Mouse (Mus musculus) lung, embryonic 15.5 days (tissue): ENCODE results near the gene Fam229a. TPM values are rescaled to one million over a fixed set of nuclear protein-coding genes. Genes with fewer than 3 reads are reported as not detected.

Source experiments
- ATAC-seq: fragments of 200-750 bp; cut with Nextera tagmentation; 2 replicates; pipeline ENCODE4 v1.8.0; 2017; ENCODE audit warnings: moderate number of reproducible peaks, borderline replicate concordance; ENCODE audit not compliant: low FRiP score, low TSS enrichment; ENCODE audit errors: extremely low read depth
- H3K27ac ChIP-seq: fragments of 300-500 bp; sonication (generic); 2 replicates; pipeline ENCODE4 v1.5.1; 2015; ENCODE audit warnings: moderate library complexity, mild to moderate bottlenecking, inconsistent platforms
- H3K27me3 ChIP-seq: fragments of 300-500 bp; sonication (generic); 2 replicates; pipeline ENCODE4 v1.6.1; 2015; ENCODE audit warnings: inconsistent platforms
- H3K36me3 ChIP-seq: fragments of 300-500 bp; sonication (generic); 2 replicates; pipeline ENCODE4 v1.6.1; 2015; ENCODE audit warnings: inconsistent platforms
- H3K4me1 ChIP-seq: fragments of 300-500 bp; sonication (generic); 2 replicates; pipeline ENCODE4 v1.6.1; 2015; ENCODE audit warnings: inconsistent platforms
- H3K4me2 ChIP-seq: fragments of 300-500 bp; sonication (generic); 2 replicates; pipeline ENCODE4 v1.6.1; 2015; ENCODE audit warnings: inconsistent platforms, mild to moderate bottlenecking, moderate library complexity
- H3K4me3 ChIP-seq: fragments of 300-500 bp; sonication (generic); 2 replicates; pipeline ENCODE4 v1.5.1; 2015; ENCODE audit warnings: mild to moderate bottlenecking, inconsistent platforms
- H3K9ac ChIP-seq: fragments of 300-500 bp; sonication (generic); 2 replicates; pipeline ENCODE4 v1.6.1; 2015; ENCODE audit warnings: inconsistent platforms
- H3K9me3 ChIP-seq: fragments of 300-500 bp; sonication (generic); 2 replicates; pipeline ENCODE4 v1.6.1; 2016; ENCODE audit warnings: inconsistent platforms
- WGBS: fragments of 180-500 bp; shearing (Covaris S2); methylation state at CpG from one replicate; pipeline ENCODE4 v1.1.7; 2015; 5-methylcytosine and 5-hydroxymethylcytosine counted together
- polyA plus RNA-seq: library from polyadenylated mRNA; unstranded; fragments of >200 nt; fragmentation: Nextera tagmentation; extraction: Ambion mirVana; gene quantifications from 2 replicates; pipeline ENCODE4 v1.2.1, GENCODE M21; 2015

Gene Fam229a
- polyA plus RNA-seq, 1 experiment from 2014 or later: not detected

- Histone ChIP-seq H3K4me2 (peak overlapping the region; percentile 78), H3K27ac (peak overlapping the region; percentile 94), H3K4me3 (peak overlapping the region; percentile 63), H3K9me3 (no peaks in the 10 kb centered on the region), H3K36me3 (no peaks in the 10 kb centered on the region), H3K4me1 (peaks cover 46% of the 10 kb centered on the region), H3K27me3 (no peaks in the 10 kb centered on the region), H3K9ac (no peak overlapping the region)
- 79% methylated on average over 8 of the region's 8 CpGs for WGBS
- ATAC-seq: no peak
Observed at GRCm38 (mm10) chr4:129500017-129500416, 9.0 kb downstream of the Fam229a start.

- H3K36me3 ChIP-seq: no peaks in the 10 kb centered on the region
- peak overlapping the region; percentile 94 for H3K27ac ChIP-seq
- peak overlapping the region; percentile 63 for H3K9ac ChIP-seq
- peak overlapping the region; percentile 63 for H3K4me3 ChIP-seq
- H3K4me1 ChIP-seq: peaks cover 42% of the 10 kb centered on the region
- ATAC-seq: peak; percentile 90
- H3K27me3 ChIP-seq: no peaks in the 10 kb centered on the region
- no peaks in the 10 kb centered on the region for H3K9me3 ChIP-seq
- WGBS: 1% methylated on average over 49 of the region's 49 CpGs
- peak overlapping the region; percentile 78 for H3K4me2 ChIP-seq
Observed at GRCm38 (mm10) chr4:129500607-129501566, 9.9 kb downstream of the Fam229a start.

GRCm38 (mm10) chr4:129502327-129502888, 11.4 kb downstream of the Fam229a start:
- no peak overlapping the region for H3K4me2 ChIP-seq

GRCm38 (mm10) chr4:129502901-129503444, 12.0 kb downstream of the Fam229a start:
- no peak overlapping the region for H3K4me2 ChIP-seq
- peaks cover 27% of the 10 kb centered on the region for H3K4me1 ChIP-seq
- WGBS: 55% methylated on average over 11 of the region's 11 CpGs
- no peaks in the 10 kb centered on the region for H3K36me3 ChIP-seq
- no peak for ATAC-seq
- H3K4me3 ChIP-seq: no peak overlapping the region
- H3K9ac ChIP-seq: no peak overlapping the region
- H3K27me3 ChIP-seq: no peaks in the 10 kb centered on the region
- H3K9me3 ChIP-seq: no peaks in the 10 kb centered on the region
- 0 out of 2 replicates have a peak overlapping the region, but pooled peaks have one; percentile 9 for H3K27ac ChIP-seq

More at GRCm38 (mm10) chr4:129502327-129502888, 11.4 kb downstream of the Fam229a start:
- Histone ChIP-seq H3K36me3 (no peaks in the 10 kb centered on the region), H3K9me3 (no peaks in the 10 kb centered on the region), H3K4me3 (no peak overlapping the region), H3K9ac (no peak overlapping the region), H3K4me1 (peaks cover 29% of the 10 kb centered on the region), H3K27ac (peak overlapping the region; percentile 9; the same call in 1 of the 2 replicates), H3K27me3 (no peaks in the 10 kb centered on the region)
- 43% methylated on average over 9 of the region's 9 CpGs for WGBS
- ATAC-seq: no peak

- no peak overlapping the region for H3K9ac ChIP-seq
- 78% methylated on average over 3 of the region's 3 CpGs for WGBS
- H3K9me3 ChIP-seq: no peaks in the 10 kb centered on the region
- H3K36me3 ChIP-seq: no peaks in the 10 kb centered on the region
- no peak overlapping the region for H3K4me3 ChIP-seq
- no peak overlapping the region for H3K27ac ChIP-seq
- ATAC-seq: no peak
- H3K4me2 ChIP-seq: no peak overlapping the region
- peaks cover 32% of the 10 kb centered on the region for H3K4me1 ChIP-seq
- no peaks in the 10 kb centered on the region for H3K27me3 ChIP-seq
Observed at GRCm38 (mm10) chr4:129505511-129505910, 14.5 kb downstream of the Fam229a start.

GRCm38 (mm10) chr4:129507434-129508236, 16.6 kb downstream of the Fam229a start:
- Histone ChIP-seq H3K36me3 (no peaks in the 10 kb centered on the region), H3K4me1 (peaks cover 37% of the 10 kb centered on the region), H3K9me3 (no peaks in the 10 kb centered on the region), H3K4me2 (no peak overlapping the region), H3K4me3 (no peak overlapping the region), H3K9ac (no peak overlapping the region), H3K27ac (no peak overlapping the region), H3K27me3 (no peaks in the 10 kb centered on the region)
- no peak for ATAC-seq
- WGBS: 56% methylated on average over 9 of the region's 10 CpGs

- WGBS: 55% methylated on average over 3 of the region's 3 CpGs
- no peak for ATAC-seq
- Histone ChIP-seq H3K9me3 (no peaks in the 10 kb centered on the region), H3K4me1 (peaks cover 35% of the 10 kb centered on the region), H3K4me3 (no peak overlapping the region), H3K27me3 (no peaks in the 10 kb centered on the region), H3K27ac (no peak overlapping the region), H3K4me2 (no peak overlapping the region), H3K9ac (no peak overlapping the region), H3K36me3 (no peaks in the 10 kb centered on the region)
Observed at GRCm38 (mm10) chr4:129508237-129508515, 17.2 kb downstream of the Fam229a start.

GRCm38 (mm10) chr4:129508834-129509600, 18.0 kb downstream of the Fam229a start:
- H3K4me1 ChIP-seq: peaks cover 35% of the 10 kb centered on the region
- H3K9ac ChIP-seq: no peak overlapping the region
- no peak overlapping the region for H3K27ac ChIP-seq
- no peaks in the 10 kb centered on the region for H3K9me3 ChIP-seq
- H3K4me2 ChIP-seq: no peak overlapping the region
- no peak overlapping the region for H3K4me3 ChIP-seq
- WGBS: 55% methylated on average over 15 of the region's 15 CpGs
- no peak for ATAC-seq
- H3K36me3 ChIP-seq: no peaks in the 10 kb centered on the region
- H3K27me3 ChIP-seq: no peaks in the 10 kb centered on the region

- Histone ChIP-seq H3K4me3 (no peak overlapping the region), H3K36me3 (no peaks in the 10 kb centered on the region), H3K27me3 (no peaks in the 10 kb centered on the region), H3K9me3 (no peaks in the 10 kb centered on the region), H3K27ac (no peak overlapping the region), H3K9ac (no peak overlapping the region), H3K4me2 (no peak overlapping the region), H3K4me1 (peaks cover 35% of the 10 kb centered on the region)
- 50% methylated on average over 3 of the region's 3 CpGs for WGBS
- ATAC-seq: no peak
Observed at GRCm38 (mm10) chr4:129509650-129510049, 18.7 kb downstream of the Fam229a start.

- Histone ChIP-seq H3K36me3 (peaks cover 8% of the 10 kb centered on the region; the same call in 1 of the 2 replicates), H3K27me3 (no peaks in the 10 kb centered on the region), H3K4me2 (no peak overlapping the region), H3K4me3 (no peak overlapping the region), H3K9ac (no peak overlapping the region), H3K27ac (no peak overlapping the region), H3K4me1 (peaks cover 46% of the 10 kb centered on the region), H3K9me3 (no peaks in the 10 kb centered on the region)
- WGBS: 42% methylated on average over 6 of the region's 6 CpGs
- ATAC-seq: no peak
Observed at GRCm38 (mm10) chr4:129510723-129511412, 19.9 kb downstream of the Fam229a start.
